Mouse (Mus musculus): ENCODE results near the gene Gramd1b.

- TF ChIP-seq POLR2A (IDR thresholded peaks at IDR 0.05; ENCODE audit: borderline replicate concordance, low read depth, low read length) (no peak), CTCF (IDR thresholded peaks at IDR 0.05; ENCODE audit: low read depth, low read length) (no peak)
Measured at GRCm38 (mm10) chr9:40245974-40246665, 285.1 kb downstream of the Gramd1b start.

Measured in bone marrow macrophage, adult 2 months (primary cell).